Mouse (Mus musculus): ENCODE measurements around the gene Ctla2b. TPM values are rescaled to one million over a fixed set of nuclear protein-coding genes. Genes with fewer than 3 reads are reported as not detected.
"Not testable (repeated sequence)": the region's sequence is repeated elsewhere in the genome, so short reads cannot be mapped to it uniquely, and the experiment has no call there.

Ctla2b gene
- polyA plus RNA-seq (2015; fragmentation: Nextera tagmentation; extraction: Ambion mirVana), result 2.0 and 3.0 TPM in 2 replicates

DNA sequence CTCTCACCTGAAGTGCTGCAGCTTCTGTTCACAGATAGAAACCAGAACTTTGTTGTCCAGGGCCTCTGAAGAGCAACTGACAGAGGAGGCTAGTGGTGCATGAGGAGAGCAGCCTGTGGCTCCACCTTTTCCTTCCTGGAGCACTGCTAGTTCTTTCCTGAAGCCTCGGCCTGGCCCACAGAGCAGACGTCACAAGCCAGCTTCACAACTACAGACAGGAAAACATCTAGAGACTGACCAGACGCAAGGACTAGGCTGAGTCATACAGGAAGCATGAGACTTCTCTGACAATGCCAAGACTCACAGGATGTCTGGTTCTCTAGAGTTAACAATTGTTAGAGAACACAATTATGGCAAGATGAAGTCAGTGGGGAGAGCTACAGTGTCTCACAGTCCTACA, at the start of gene Ctla2b:
TSS of gene Ctla2b (minus strand) at position 120 of the 400 bp plus-strand sequence.
- Histone ChIP-seq H3K4me3 (ENCODE audit: low read depth, low read length) (no peak within 1 kb of the TSS), H3K4me1 (replicated peaks; ENCODE audit: control insufficient read depth, insufficient read depth) (no peaks in the 10 kb centered on the region), H3K36me3 (ENCODE audit: control insufficient read depth, insufficient read depth, low read length) (no peaks in the 10 kb centered on the region), H3K27me3 (ENCODE audit: control insufficient read depth, insufficient read depth, low read length) (no peaks in the 10 kb centered on the region), H3K27ac (replicated peaks) (no peak within 1 kb of the TSS), H3K9ac (ENCODE audit: low read length) (no peak within 1 kb of the TSS), H3K9me3 (ENCODE audit: control insufficient read depth, low read length) (no peaks in the 10 kb centered on the region), H3K4me2 (replicated peaks; ENCODE audit: low read depth) (no peak within 1 kb of the TSS)
- TF ChIP-seq CTCF (IDR thresholded peaks at IDR 0.05; ENCODE audit: low read depth), result no peak
- TF ChIP-seq EP300 (optimal IDR thresholded peaks at IDR 0.05), result no peak
- WGBS, result 41% methylated on average over 3 of the region's 3 CpGs
- DNase-seq (ENCODE audit: low spot score) (no peak), ATAC-seq (ENCODE audit: low FRiP score, low TSS enrichment) (peak; percentile 57; the same call in 1 of the 2 replicates)

DNA sequence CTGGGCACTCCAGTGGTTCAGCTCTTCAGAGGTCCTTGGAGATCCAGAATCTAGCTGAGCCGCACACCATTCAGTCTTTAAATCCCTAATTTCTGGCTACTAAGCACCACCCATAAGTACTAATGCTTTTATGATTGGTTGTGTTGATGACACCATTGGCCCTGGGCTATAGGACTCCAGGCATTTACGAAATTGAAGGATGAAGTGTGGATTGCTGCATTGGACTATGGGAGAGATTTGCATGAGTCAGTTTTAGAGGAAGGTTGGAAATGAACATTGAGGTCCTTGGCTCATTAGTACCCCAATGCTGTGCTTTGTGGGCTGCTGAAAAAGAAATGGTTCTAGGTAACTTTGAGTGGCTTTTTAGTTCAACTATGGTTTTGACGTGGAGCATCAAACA, 44.6 kb upstream of the Ctla2b start, which contains the start of gene Tpbpa:
TSS of gene Tpbpa (minus strand) at position 101 of the 400 bp plus-strand sequence.
- not testable (repeated sequence) for H3K9ac ChIP-seq (ENCODE audit: low read length); H3K4me1 ChIP-seq (replicated peaks; ENCODE audit: control insufficient read depth, insufficient read depth); H3K27me3 ChIP-seq (ENCODE audit: control insufficient read depth, insufficient read depth, low read length); H3K36me3 ChIP-seq (ENCODE audit: control insufficient read depth, insufficient read depth, low read length); H3K4me2 ChIP-seq (replicated peaks; ENCODE audit: low read depth); DNase-seq (ENCODE audit: low spot score); ATAC-seq (ENCODE audit: low FRiP score, low TSS enrichment); H3K4me3 ChIP-seq (ENCODE audit: low read depth, low read length); H3K9me3 ChIP-seq (ENCODE audit: control insufficient read depth, low read length); H3K27ac ChIP-seq (replicated peaks)
- WGBS, result 67% methylated on average over 3 of the region's 3 CpGs

DNA sequence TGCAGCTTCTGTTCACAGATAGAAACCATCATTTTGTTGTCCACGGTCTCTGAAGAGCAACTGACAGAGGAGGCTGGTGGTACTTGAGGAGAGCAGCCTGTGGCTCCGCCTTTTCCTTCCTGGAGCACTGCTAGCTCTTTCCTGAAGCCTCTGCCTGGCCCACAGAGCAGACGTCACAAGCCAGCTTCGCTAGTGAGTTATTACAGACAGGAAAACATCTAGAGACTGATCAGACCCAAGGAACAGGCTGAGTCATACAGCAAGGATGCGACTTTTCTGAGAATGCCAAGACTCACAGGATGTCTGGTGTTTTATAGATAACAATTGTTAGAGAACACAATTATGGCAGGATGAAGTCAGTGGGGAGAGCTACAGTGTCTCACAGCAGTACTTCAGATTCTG, 39.3 kb upstream of the Ctla2b start, which contains the start of the genes Gm49391 and Ctla2a:
TSS of gene Gm49391 (minus strand) at position 72 of the 402 bp plus-strand sequence.
TSS of gene Ctla2a (minus strand) at position 126 of the 402 bp plus-strand sequence.
- Histone ChIP-seq H3K27ac (replicated peaks) (no peak within 1 kb of the TSS; the same call in 1 of the 2 replicates), H3K36me3 (ENCODE audit: control insufficient read depth, insufficient read depth, low read length) (no peaks in the 10 kb centered on the region), H3K9ac (ENCODE audit: low read length) (no peak within 1 kb of the TSS), H3K9me3 (ENCODE audit: control insufficient read depth, low read length) (no peaks in the 10 kb centered on the region), H3K27me3 (ENCODE audit: control insufficient read depth, insufficient read depth, low read length) (no peaks in the 10 kb centered on the region), H3K4me3 (ENCODE audit: low read depth, low read length) (no peak within 1 kb of the TSS), H3K4me2 (replicated peaks; ENCODE audit: low read depth) (no peak within 1 kb of the TSS), H3K4me1 (replicated peaks; ENCODE audit: control insufficient read depth, insufficient read depth) (no peaks in the 10 kb centered on the region)
- DNase-seq (ENCODE audit: low spot score), result no peak
- no peak; the same call in 1 of the 2 replicates for ATAC-seq (ENCODE audit: low FRiP score, low TSS enrichment)
- no peak for TF ChIP-seq EP300 (optimal IDR thresholded peaks at IDR 0.05)
- no peak for TF ChIP-seq CTCF (IDR thresholded peaks at IDR 0.05; ENCODE audit: low read depth)
- 56% methylated on average over 5 of the region's 5 CpGs for WGBS

DNA sequence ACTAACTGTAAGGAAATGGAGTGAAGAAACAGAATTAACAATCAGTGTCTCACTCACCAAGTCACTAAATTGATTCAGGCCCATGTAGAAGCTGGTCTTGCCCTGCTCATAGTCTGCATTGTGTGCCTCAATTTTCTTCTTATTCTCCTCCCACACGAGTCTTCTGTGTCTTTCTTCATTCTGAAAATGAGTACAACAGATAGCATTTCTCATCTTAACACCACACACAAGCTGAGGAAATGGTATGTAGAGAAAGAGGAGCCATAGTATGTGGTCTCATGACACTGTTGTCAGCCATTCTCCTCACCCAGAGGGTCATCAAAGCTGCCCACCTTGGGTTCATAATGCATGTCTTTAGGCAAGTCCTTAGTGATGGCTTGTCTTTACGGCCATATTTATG, 38.2 kb upstream of the Ctla2b start, which contains the start of gene Gm49393:
TSS of gene Gm49393 (minus strand) at position 101 of the 400 bp plus-strand sequence.
- not testable (repeated sequence) for H3K9me3 ChIP-seq (ENCODE audit: control insufficient read depth, low read length); H3K4me1 ChIP-seq (replicated peaks; ENCODE audit: control insufficient read depth, insufficient read depth); H3K36me3 ChIP-seq (ENCODE audit: control insufficient read depth, insufficient read depth, low read length); H3K27me3 ChIP-seq (ENCODE audit: control insufficient read depth, insufficient read depth, low read length); ATAC-seq (ENCODE audit: low FRiP score, low TSS enrichment); H3K9ac ChIP-seq (ENCODE audit: low read length); DNase-seq (ENCODE audit: low spot score); H3K27ac ChIP-seq (replicated peaks); H3K4me2 ChIP-seq (replicated peaks; ENCODE audit: low read depth); H3K4me3 ChIP-seq (ENCODE audit: low read depth, low read length)
- WGBS, result 52% methylated on average over 2 of the region's 2 CpGs

DNA sequence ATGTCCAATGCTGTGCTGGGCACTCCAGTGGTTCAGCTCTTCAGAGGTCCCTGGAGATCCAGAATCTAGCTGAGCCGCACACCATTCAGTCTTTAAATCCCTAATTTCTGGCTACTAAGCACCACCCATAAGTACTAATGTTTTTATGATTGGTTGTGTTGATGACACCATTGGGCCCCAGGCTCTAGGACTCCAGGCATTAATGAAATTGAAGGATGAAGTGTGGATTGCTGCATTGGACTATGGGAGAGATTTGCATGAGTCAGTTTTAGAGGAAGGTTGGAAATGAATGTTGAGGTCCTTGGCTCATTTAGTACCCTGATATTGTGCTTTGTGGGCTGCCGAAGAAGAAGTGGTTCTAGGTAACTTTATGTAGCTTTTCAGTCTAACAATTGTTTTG, 7.5 kb upstream of the Ctla2b start, which contains the start of gene Tpbpb:
TSS of gene Tpbpb (minus strand) at position 101 of the 400 bp plus-strand sequence.
- H3K9ac ChIP-seq (ENCODE audit: low read length); ATAC-seq (ENCODE audit: low FRiP score, low TSS enrichment); H3K36me3 ChIP-seq (ENCODE audit: control insufficient read depth, insufficient read depth, low read length); H3K27ac ChIP-seq (replicated peaks); H3K4me2 ChIP-seq (replicated peaks; ENCODE audit: low read depth); H3K9me3 ChIP-seq (ENCODE audit: control insufficient read depth, low read length); H3K4me1 ChIP-seq (replicated peaks; ENCODE audit: control insufficient read depth, insufficient read depth); H3K27me3 ChIP-seq (ENCODE audit: control insufficient read depth, insufficient read depth, low read length); H3K4me3 ChIP-seq (ENCODE audit: low read depth, low read length); DNase-seq (ENCODE audit: low spot score): not testable (repeated sequence)
- 73% methylated on average over 2 of the region's 2 CpGs for WGBS

DNA sequence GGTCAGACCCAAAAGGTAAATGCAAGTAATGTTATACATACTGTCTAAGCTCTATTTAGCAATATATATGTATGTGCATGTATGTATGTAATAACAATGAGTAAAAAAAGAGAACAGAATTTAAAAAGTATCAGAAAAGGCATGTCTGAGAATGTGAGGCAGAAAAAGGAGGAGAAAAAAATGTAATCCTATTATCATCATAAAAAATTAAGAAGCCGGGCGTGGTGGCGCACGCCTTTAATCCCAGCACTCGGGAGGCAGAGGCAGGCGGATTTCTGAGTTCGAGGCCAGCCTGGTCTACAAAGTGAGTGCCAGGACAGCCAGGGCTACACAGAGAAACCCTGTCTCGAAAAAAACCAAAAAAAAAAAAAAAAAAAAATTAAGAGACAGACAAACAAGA, 453 bp downstream of the Ctla2b start, which contains the start of gene Gm49392:
TSS of gene Gm49392 (minus strand) at position 101 of the 400 bp plus-strand sequence.
- 97% methylated on average over 6 of the region's 8 CpGs for WGBS
- not testable (repeated sequence) for H3K27ac ChIP-seq (replicated peaks); DNase-seq (ENCODE audit: low spot score); H3K9ac ChIP-seq (ENCODE audit: low read length); H3K4me3 ChIP-seq (ENCODE audit: low read depth, low read length); ATAC-seq (ENCODE audit: low FRiP score, low TSS enrichment); H3K27me3 ChIP-seq (ENCODE audit: control insufficient read depth, insufficient read depth, low read length); H3K9me3 ChIP-seq (ENCODE audit: control insufficient read depth, low read length); H3K36me3 ChIP-seq (ENCODE audit: control insufficient read depth, insufficient read depth, low read length); H3K4me2 ChIP-seq (replicated peaks; ENCODE audit: low read depth); H3K4me1 ChIP-seq (replicated peaks; ENCODE audit: control insufficient read depth, insufficient read depth)

Measured in stomach, postnatal 0 days (tissue).